Mouse (Mus musculus) B cell, adult 2 months (primary cell): ENCODE results near the gene Cend1.

ENCODE experiments used
- DNase-seq, 2 experiments: peaks; one replicate each; pipeline ENCODE4 v3.0.0; 2022

The Cend1 gene

GRCm38 (mm10) chr7:141390326-141391259 is 38.7 kb downstream of the Cend1 start:
- no peak for DNase-seq

DNA sequence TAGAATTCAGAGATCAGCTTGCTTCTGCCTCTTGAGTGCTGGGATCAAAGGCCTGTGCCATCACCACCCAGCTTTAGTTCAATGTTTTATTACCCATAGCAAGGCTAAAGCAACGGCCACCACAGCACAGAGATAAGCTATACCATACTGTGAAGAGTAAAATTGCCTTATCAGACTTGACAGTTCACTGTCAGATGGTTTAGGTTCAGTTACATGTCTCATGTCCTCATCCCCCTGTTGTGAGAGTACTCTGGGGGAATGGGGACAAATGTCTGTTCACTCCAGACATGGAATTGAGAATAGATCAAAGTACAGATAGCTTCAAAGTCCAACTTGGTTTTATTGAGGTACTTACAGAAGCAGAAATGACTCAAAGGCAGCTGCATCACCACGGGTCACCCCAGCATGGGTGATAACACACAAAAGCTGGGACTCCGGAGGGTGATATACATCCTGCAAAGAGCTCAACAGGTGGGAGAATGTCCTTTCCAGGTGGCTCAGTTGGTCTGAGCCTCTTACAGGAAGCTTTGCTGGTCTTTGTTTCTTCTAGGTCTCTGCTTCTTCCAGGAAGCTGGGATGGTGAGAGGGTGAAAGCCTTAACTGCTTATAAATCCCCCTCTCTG is 40.7 kb downstream of the Cend1 start:
- no peak for DNase-seq

GRCm38 (mm10) chr7:141387807-141388486 is 41.3 kb downstream of the Cend1 start:
- no peak for DNase-seq

GRCm38 (mm10) chr7:141381068-141381835 is 48.0 kb downstream of the Cend1 start:
- DNase-seq = no peak

GRCm38 (mm10) chr7:141379584-141379983 is 49.7 kb downstream of the Cend1 start:
- no peak for DNase-seq
